Mouse (Mus musculus): ENCODE results near the gene Sik1.
"Not testable (repeated sequence)": the region's sequence is repeated elsewhere in the genome, so short reads cannot be mapped to it uniquely, and the experiment has no call there.

Gene Sik1

DNA sequence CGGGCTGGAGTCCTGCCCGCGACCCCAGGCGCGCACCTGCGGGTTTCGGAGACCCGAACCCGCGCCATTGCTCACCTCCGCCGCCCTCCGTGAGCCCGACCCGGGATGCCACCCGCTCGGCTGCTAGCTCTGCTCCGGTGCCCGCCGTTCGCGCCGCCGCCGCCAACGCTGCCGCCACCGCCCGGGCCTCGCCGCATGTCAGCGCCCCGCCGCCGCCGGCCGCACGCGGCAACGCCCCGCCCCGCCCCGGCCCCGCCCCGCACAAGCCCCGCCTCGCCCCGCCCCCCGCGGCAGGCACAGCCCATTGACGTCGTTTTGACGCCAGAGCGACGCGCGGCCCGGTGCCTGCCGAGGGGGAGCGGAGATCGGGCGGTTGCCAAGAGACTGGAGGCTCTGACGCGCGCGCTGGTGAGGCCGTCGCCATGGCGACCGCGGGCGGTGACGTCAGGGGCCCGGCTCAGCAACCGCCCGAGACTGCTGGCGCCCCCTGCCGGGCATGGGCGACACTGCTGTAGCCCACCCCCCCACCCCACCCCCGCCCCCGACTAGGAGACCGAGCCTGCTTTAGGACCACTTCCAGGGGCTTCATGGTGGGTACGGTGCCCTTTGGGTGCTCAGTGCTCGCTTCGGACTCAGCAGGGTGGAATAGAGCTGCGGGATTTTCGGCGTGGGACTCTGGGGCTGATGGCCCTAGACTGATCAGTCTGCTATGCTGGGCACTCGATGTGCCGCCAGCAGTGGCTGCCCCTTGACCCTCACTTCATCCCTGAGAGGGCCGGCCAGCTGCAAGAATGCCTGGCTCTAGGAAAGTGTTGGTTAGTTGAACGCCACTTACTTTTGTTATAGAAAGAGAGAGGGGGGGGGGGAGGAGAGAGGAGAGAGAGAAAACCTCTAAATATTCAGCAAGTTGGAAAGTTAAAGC lies at the start of gene Sik1:
TSS of gene Sik1 (minus strand) at position 208 of the 922 bp plus-strand sequence.
- DNase-seq: peak; percentile 94 to 99

DNA sequence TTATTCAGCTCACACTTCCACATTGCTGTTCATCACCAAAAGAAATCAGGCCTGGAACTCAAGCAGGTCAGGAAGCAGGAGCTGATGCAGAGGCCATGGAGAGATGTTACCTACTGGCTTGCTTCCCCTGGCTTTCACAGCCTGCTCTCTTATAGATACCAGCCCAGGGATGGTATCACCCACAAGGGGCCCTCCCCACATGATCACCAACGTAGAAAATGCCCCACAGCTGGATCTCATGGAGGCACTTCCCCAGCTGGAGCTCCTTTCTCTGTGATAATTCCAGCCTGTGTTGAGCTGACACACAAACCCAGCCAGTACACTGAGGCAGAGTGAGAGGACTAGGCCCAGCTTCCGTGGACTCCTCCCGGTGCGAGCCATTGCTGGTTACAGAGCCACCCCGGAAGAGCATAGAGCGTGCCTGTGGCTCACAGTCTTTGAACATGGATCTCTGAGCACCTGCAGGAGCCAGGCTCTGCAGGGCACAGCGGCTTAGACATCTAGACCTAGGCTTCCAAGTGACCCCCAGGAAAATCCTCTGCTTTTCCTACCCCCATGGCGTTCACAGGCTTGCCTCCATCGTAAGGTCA lies 49.7 kb upstream of the Sik1 start:
- no peak for DNase-seq

DNA sequence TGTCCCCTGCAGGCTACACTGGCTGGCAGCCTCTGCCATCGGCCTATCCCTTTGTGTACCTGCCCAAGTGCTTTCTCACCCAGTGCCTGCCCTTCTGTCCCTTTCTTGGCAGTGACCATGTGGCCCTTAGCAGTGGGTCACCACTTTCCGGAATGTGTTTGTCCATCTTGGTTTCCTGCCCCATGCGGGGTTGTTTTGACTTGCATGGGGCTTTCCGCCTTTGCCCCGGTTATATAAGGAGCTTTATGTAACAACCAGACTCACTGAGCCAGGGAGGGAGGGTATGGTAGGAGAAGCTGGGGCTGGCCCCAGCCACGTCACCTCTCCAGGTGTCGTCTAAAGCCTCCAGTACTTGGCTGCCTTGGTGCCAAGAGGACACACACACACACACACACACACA lies 48.4 kb upstream of the Sik1 start:
- DNase-seq: no peak

DNA sequence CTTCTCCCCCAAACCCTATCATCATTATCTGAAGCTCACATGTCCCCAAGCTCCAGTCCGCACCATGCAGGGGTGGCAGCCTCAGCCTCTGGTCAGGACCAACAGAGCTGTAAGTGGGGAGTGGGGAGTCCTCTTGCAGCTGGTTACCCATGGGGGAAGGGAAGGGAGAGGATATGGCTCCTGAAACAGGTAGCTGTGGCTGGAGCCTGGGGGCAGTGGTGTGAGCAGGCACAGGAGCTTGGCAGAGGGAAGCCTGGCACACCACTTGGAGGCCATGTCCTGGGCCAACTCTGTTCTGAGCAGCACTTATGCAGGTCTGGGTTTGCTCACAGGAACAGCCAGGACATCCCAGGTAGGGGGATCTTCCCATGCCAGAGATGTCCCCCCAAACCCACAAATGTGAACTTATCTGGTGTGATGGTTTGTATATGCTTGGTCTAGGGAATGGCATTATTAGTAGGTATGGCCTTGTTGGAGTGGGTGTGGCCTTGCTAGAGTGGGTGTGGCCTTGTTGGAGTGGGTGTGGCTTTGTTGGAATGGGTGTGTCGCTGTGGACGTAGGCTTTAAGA lies 47.1 kb upstream of the Sik1 start:
- DNase-seq: no peak

DNA sequence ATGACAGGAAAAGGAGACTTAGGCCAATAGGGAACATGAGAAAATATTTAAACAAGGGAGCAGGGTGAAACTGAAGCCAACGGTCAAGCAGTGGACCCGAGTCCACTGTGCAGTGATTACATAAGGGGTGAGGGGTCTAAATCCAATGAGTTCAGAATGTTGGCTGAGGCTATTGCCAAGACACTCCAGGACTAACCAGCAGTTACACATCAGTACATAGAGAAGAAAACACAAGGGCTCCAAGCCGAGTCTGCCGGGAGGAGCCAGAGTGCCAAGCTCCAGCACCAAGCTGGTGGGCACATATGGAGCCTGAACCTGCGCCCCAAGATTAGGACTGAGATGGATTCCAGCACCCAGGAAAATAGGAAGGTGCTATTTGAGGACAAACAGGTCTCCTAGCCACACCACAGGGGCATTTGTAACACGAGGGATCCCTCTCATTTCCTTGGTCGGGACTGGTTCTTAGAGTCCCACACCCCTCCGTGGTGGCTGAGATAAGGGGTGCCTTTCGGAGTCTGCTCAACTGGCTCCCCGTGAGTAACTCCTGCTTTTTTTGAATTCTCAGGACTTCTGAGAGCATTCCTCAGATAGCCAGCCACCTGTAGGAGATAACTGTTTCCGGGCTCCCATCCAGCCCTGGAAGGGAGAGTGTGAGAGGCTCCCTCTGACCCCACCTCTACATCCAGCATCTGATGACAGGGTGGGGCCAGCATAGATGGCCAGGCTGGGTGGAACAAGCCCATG lies 46.0 kb upstream of the Sik1 start:
- no peak for DNase-seq

DNA sequence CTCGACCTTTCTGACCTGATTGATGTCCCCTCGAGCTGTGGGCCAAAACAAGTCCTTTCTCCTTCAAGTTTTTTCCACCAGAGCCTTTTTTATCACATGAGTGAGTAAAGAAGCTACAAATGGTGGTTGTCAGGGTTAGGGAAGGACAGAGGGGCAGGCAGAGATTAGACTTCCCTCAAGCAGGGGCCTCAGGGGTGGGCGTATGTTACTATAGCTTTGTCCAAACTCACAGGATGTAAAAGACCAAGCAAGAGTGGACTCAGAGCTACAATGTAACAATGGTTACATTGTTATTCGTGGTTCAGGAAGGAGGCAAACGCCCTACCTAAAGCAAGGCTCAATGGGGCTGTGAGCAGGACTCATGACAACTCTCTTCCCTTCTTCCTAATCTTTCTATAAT lies 43.3 kb upstream of the Sik1 start:
- no peak for DNase-seq

DNA sequence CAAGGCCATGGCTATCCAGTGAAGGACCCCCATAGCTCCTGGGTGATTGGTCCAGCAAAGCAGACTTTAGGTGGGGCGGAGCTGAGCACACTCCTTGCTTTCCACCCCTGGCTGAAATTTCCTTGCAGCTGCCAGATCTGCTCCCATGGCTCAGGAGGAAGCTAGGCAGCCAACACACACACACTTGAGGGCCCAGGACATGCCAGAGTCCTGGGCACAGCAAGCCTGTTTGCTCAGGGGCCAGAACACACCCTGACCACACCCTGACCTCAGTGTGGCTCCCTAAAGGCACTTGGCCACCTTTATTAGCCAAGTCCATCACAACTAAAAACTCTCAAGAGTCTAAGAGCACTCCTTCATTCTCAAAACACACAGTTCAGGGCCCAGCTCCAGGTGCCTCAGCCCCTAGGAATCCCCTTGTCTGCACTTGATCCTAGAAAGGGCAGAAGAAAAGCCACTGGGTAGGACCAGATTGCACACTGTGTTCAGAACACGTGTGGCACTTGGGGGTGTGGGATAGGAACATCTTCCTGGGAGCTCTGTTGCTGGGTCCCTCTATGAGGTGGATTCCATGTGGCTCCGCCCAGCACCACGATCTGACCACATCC lies 41.7 kb upstream of the Sik1 start:
- DNase-seq: no peak

DNA sequence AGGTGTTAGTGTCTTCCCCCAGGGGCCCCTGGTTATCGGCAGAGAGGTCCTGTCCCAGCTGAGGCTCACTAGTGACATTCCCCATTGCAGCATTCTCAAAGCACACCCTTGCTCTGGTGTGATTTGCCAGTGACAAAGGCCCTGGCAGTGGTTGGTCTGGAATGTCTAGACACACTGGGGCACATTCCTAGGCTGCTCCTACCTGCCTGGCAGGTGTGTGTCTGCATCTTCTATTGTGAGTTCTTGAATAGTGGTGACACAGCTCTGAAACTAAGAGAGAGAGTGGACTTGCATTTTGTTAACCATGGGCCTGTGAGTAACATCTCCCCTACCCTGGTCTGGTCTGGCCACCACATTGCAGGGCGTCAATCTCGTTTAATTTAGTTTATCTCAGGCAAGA lies 41.1 kb upstream of the Sik1 start:
- no peak for DNase-seq

DNA sequence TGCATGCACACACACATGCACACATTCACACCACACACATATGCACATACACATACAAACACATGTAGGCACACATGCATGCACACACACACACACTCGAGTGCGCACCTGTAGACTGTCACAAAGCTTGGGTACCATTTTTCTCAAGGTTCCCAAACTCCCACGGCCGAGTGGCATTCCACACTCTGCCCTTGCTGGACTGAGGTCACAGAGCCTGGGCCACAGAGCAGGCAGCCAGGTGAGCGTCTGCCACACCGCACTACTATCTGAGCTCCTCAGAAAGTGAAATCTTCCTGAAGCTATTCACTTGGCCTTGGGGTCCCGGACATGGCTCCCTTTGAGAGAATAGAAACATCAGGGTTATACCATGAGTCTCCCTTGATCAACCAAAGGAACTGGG lies 40.7 kb upstream of the Sik1 start:
- DNase-seq: no peak

DNA sequence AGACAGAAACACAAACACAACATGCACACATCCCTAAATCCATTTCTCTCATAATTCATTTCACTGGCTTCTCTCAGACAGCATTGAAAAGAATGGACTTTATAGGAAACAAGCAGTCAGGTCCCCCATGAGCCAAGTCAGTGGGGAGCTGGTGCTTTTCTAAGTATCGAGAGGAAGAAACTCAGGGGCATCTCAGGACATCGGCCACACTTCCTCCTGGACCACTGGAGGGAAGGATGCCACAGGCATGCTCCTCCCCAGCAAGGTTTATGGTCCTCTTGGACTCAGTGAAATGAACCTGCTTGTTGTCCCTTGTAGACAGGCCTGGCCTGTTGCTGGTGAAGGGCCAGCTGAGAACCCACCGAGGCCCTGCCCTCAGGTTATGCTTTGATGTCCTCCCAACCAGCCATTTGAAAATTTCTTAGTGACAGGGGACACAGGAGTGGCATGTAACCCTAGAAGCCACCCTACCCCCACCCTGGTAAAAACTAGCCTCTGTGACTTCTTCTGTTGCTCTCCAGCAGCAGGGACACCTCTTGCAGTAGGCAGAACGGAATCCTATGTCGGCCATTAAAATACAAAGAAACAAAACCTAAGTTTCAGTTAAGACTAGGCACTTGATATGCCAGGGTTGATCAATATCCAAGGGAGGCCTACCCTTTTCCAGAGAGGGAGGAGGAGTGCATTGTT lies 37.9 kb upstream of the Sik1 start:
- no peak for DNase-seq

DNA sequence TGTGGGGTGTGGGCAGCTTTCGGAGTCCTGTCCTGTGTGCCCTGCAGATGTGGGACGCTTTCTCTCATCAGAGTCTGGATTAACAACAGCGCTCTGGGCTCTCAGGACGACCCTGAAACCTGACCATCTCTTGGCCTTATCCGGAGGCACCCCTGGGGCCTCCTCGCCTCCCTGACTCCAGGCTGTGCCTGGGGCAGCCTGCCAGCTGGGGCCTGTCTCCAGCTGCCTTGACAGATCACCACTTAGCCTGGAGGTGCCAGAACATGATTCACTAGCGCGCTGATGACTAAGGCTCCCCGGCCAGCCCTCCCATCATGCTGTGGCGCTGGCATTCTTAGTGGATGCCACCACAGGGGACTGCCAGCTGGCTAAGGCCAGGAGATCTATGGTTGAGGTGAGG lies 37.1 kb upstream of the Sik1 start:
- DNase-seq: peak in 1 of 2 experiments; percentile 23

DNA sequence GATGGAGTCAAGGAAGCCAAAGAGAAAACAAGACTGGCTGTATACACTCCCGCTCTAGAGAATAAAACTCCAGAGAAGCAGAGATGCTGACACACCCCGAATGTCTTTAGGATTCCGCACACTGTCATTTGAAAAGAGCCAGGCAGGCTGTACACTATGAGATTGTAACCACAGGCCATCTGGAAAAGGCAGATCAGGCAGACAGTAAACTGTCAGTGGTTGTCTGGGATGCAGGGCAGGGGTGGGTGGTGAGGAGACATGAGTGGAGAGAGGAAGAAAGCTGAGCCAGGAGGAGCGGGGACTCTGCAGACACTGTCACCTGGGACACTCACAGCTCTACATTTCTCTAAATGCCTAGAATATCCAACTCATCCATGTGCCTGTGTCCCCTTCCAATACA lies 36.3 kb upstream of the Sik1 start:
- DNase-seq: no peak

DNA sequence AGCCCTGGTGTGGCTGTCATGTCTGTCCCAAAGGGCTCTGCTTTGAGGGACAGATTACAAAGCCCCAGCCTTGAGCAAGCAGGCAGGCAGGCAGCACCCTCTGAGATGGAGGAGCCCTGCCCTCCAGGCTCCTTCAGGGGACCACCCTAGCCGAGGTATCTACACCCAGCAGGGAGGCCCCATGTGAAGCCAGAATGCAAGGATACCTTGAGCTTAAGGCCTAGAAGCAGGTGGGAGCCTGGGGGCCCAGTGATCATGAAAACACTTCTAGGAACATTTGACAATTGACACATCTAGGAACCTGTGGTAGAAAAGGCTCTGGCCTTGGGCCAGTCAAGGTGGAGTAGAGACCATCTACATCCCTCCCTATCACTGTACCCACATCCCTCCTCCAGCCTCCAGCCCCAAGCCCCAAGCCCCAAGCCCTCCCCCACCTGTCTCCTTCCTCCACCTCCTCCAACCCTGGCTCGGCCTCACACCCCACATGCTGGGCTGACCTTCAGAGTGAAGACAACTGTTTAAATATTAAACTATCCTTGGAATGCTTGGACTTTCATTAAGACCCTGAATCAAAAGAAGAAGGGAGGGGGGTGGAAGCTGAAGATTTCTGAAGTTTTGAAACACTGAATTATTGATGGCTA lies 34.8 kb upstream of the Sik1 start:
- DNase-seq: no peak

DNA sequence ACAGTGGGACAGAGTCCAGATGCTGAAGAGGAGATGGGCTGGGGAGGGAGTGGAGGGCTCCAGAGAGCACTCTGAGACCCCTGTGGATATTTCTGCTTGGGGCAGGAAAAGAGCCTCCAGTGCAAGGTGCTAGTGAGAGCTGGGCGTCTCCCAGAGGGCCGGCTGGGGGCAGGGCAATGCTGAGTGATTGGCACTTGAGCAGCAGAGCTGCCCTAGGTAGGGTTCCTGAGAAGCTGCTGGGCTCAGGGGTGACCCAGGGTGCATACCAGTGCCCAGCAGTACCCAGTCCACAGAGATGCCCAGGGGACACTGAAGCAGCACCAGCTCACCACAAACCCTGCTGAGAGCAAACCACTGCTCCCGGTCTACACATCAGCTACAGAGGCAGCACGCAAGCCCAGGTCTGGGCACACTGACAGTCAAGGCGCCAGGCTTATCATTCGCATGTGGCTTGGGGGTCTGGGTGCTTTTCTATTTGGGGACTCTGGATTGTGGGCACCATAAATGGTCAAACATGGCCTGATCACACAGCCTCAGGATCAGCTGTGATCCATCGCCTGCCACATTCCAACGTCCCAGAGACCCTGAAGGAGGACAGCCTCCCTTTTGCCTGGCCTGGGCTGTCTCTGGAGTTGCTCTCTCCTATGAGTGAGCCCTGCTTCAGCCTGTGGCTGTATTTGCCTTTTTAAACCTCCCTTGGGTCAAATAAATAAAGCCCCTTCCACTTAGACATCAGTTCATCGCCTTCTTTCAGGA lies 34.0 kb upstream of the Sik1 start:
- DNase-seq: no peak

DNA sequence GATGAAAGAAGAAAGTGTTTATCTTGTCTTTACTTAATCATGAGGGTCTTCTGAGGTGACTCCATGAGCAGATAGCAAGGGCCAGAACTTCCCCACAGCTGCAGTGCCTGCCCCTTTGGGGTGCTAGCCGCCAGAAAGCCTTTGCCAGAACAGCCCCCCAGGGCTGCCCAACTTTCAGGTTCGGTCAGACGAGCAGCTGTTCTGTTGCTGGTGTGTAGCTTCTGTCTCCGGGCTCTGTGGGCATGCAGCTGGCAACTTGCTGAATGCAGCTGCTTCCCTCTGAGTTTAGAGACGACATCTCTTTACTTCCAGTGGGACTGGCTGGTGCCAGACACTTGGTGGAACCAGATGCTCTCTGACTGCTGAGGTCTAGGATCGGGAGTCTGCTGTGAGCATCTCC lies 32.9 kb upstream of the Sik1 start:
- DNase-seq: no peak

DNA sequence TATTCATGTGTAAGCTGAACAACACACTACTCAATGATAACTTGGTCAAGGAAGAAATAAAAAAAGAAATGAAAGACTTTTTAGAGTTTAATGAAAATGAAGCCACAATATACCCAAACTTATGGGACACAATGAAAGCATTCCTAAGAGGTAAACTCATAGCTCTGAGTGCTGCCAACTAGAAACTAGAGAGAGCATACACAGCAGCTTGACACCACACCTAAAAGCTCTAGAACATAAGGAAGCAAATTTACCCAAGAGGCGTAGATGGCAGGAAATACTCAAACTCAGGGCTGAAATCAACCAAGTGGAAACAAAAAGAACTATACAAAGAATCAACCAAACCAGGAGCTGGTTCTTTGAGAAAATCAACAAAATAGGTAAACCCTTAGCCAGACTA lies 29.1 kb upstream of the Sik1 start:
- not testable (repeated sequence) for DNase-seq

DNA sequence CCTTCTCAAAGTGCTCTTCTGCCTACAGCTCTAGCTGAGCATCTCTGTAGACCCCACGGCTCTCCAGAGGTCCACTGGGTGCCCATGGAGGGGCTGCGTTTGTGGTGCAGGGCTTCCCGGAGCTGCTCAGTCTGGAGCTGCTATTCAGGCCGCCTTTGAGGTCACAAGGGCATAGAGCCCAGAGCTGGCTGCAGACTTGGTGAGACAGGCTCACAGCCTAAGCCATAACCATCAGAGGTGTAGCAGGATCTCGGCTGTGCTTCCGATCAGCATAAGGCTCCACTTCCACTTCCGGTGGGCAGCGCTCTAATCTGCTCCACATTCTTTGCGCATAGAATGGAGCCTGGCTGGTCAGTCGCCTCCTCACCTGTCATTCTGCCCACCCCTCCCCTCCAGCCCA lies 23.8 kb upstream of the Sik1 start:
- no peak for DNase-seq

DNA sequence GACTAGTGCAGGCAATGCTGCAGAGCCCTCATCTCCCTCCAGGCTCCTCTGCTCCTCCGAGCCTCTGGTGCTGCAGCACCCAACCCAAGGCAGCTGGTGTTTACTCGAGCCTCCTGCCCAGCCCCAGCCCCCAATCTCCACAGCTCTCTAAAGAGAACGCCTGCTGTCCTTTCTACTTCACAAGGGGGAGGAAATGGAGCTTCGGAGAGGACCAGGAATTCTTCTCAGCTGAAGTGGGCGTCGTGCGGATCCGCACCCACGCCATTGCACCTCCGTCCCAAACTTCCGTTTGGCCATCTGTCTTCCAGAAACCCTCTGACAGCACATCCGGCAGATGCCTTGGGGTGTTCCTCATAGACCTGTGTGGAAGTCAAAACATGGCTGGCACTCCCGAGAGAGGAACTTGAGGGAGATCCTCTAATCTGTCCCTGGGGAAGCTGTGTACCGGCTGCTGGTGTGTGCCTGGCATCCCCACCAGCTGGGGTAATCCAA lies 22.1 kb upstream of the Sik1 start:
- DNase-seq: peak in 1 of 2 experiments; percentile 3

DNA sequence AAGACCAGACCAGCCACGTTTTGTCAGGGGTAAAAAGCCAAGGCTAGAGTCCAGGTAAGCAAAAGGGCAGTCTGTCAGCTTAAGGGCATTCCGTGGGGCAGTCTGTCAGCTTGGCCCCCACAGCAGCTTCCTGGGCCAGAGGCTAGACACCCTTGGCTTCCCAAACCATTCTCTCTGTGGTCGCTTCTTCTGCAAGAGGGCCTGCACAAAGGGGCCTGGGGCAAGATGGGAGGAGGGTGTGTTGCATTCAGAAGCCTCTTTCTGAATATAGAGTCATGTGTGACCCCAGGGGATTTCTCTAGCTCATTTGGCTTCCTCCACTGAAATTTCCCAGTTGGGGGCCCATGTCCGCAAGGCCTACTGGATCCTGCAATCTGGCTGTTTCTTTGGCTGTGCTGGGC lies 21.6 kb upstream of the Sik1 start:
- DNase-seq: peak in 1 of 2 experiments; percentile 2

DNA sequence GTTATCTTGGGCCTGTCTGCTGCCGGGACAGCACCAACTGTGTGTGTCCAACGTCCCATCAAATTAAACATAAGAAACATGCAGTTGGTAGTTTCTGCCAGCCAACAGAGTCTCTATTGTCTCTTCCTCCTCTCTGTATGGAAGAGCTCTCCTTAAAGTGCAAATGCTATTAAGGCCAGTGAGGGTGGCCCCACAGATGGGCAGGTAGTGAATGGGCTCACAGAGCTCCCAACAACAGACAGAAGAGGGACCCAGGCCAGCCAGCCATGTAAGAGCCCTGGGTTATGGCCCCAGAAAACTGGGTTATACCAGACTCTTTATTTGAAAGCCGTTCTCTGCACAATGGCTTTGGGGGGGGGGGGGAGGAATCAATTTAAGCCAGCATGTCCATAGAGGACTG lies 21.2 kb upstream of the Sik1 start:
- DNase-seq: peak in 1 of 2 experiments; percentile 2
